Mouse (Mus musculus) heart, embryonic 14.5 days (tissue): Measurements from ENCODE around the gene Atrx. TPM values are rescaled to one million over a fixed set of nuclear protein-coding genes. Genes with fewer than 3 reads are reported as not detected.
"Not testable (repeated sequence)": the region's sequence is repeated elsewhere in the genome, so short reads cannot be mapped to it uniquely, and the experiment has no call there.

Experiments used
- ATAC-seq: fragments of 200-750 bp; cut with Nextera tagmentation; 2 replicates; pipeline ENCODE4 v1.8.0; 2017; ENCODE audit warnings: low read depth, moderate TSS enrichment; ENCODE audit not compliant: insufficient number of reproducible peaks, insufficient read depth, low FRiP score
- H3K27ac ChIP-seq, 2 experiments: fragments of 200-500 bp in 1 of 2; fragments of 300-500 bp in 1 of 2; sonication (generic) in 1 of 2; replicated peaks in 1 of 2; 2 replicates each; pipeline ENCODE4 v1.5.1; 2012 to 2014; ENCODE audit warnings: low read depth in 2 of 2, low read length in 2 of 2, control low read depth in 1 of 2, mild to moderate bottlenecking in 1 of 2, mixed read lengths in 1 of 2; ENCODE audit not compliant: control insufficient read depth in 1 of 2, insufficient read depth in 1 of 2
- H3K27me3 ChIP-seq: fragments of 300-500 bp; sonication (generic); 2 replicates; pipeline ENCODE4 v1.6.1; 2014; ENCODE audit warnings: mild to moderate bottlenecking, low read length, control low read depth; ENCODE audit not compliant: control insufficient read depth, insufficient read depth
- H3K36me3 ChIP-seq: fragments of 300-500 bp; sonication (generic); 2 replicates; pipeline ENCODE4 v1.6.1; 2014; ENCODE audit warnings: mild to moderate bottlenecking, control low read depth, low read length, mixed read lengths; ENCODE audit not compliant: control insufficient read depth, insufficient read depth
- H3K4me1 ChIP-seq, 2 experiments: fragments of 200-500 bp in 1 of 2; fragments of 300-500 bp in 1 of 2; sonication (generic) in 1 of 2; 2 replicates each; pipeline ENCODE4 v1.6.1; 2012 to 2014; ENCODE audit warnings: low read length in 2 of 2, control low read depth in 1 of 2, mixed read lengths in 1 of 2; ENCODE audit not compliant: control insufficient read depth in 2 of 2, insufficient read depth in 2 of 2
- H3K4me2 ChIP-seq: fragments of 300-500 bp; sonication (generic); 2 replicates; pipeline ENCODE4 v1.6.1; 2014; ENCODE audit warnings: mild to moderate bottlenecking, low read length
- H3K4me3 ChIP-seq, 2 experiments: fragments of 200-500 bp in 1 of 2; fragments of 300-500 bp in 1 of 2; sonication (generic) in 1 of 2; 2 replicates each; pipeline ENCODE4 v1.5.1; 2012 to 2014; ENCODE audit warnings: low read length in 2 of 2, mild to moderate bottlenecking in 2 of 2, control low read depth in 1 of 2, low read depth in 1 of 2, moderate library complexity in 1 of 2; ENCODE audit not compliant: control insufficient read depth in 1 of 2, insufficient read depth in 1 of 2
- H3K9ac ChIP-seq: fragments of 300-500 bp; sonication (generic); 2 replicates; pipeline ENCODE4 v1.6.1; 2014; ENCODE audit warnings: mild to moderate bottlenecking, low read length
- H3K9me3 ChIP-seq: fragments of 300-500 bp; sonication (generic); 2 replicates; pipeline ENCODE4 v1.6.1; 2016; ENCODE audit warnings: low read length, control low read depth; ENCODE audit not compliant: control insufficient read depth
- WGBS: fragments of 180-500 bp; shearing (Covaris S2); extraction: QIAGEN DNeasy Blood & Tissue Kit; methylation state at CpG from one replicate; pipeline ENCODE4 v1.1.7; 2014; 5-methylcytosine and 5-hydroxymethylcytosine counted together
- polyA plus RNA-seq: library from polyadenylated mRNA; unstranded; fragments of >200 nt; fragmentation: Nextera tagmentation; extraction: Ambion mirVana; gene quantifications from 2 replicates; pipeline ENCODE4 v1.2.1, GENCODE M21; 2014

Atrx gene
- polyA plus RNA-seq: 116 and 126 TPM in 2 replicates

DNA sequence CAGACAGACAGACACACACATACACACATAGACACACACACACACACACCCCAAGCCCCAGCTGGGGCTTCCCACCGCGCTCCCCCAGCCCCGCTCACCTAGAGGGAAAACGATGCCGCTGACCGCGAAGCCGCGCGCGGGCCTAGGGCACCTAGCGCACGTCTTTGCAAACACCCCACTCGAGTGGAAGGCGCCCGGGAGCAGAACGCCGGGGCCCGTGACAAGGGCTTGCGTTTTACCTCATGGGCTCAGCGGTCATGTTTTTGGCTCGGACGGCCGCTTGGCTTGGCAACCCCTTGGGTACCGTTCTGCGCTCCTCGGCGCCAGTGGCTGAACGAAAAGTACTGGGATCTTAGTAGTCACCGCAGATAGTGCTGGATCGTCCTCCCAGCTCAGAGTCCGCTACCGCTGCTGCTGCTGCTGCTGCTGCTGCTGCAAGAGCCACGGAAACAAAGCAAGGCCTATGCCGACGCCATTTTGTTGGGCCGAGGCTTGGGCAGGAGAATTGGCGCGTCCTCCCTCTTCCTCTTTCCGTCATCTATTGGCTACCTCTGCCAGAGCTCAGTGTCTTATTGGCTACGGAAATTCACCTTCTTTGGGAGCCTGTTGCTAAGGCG is at the start of gene Atrx:
Atrx (minus strand) TSS at position 543 of the 617 bp plus-strand sequence.
- ATAC-seq: peak; percentile 88
- H3K36me3 ChIP-seq: no peaks in the 10 kb centered on the region

DNA sequence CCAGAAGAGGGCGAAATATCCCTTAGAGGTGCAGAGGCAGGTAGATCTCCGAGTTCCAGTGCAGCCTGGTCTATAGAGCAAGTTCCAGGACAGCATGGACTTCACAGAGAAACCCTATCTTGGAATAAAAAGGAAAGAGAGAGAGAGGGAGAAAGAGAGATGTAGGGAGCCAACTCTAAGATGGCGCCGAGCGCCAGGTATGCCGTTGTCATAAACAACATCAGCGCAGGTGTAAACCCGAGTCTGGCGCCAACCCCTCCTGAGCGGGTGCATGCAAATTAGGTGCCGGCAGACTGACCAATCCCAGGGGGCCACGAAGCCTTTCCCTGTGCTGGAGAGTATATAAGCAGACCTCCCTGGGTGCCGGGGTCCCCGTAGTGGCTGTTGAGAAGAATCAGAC is 27.9 kb upstream of the Atrx start:
- 72% methylated on average over 14 of the region's 14 CpGs for WGBS
- not testable (repeated sequence) for H3K27me3 ChIP-seq, H3K4me1 ChIP-seq, ATAC-seq, H3K4me3 ChIP-seq, H3K9ac ChIP-seq, H3K4me2 ChIP-seq, H3K9me3 ChIP-seq, H3K27ac ChIP-seq, H3K36me3 ChIP-seq

More for the DNA sequence above, at the start of gene Atrx:
- H3K4me3 ChIP-seq: peak within 1 kb of the TSS; percentile 58 to 69
- H3K9me3 ChIP-seq: no peaks in the 10 kb centered on the region
- H3K27me3 ChIP-seq: no peaks in the 10 kb centered on the region
- peak within 1 kb of the TSS; percentile 67 for H3K4me2 ChIP-seq
- H3K9ac ChIP-seq: peak within 1 kb of the TSS; percentile 91
- H3K27ac ChIP-seq: peak within 1 kb of the TSS; percentile 90 to 91
- WGBS: 17% methylated on average over 31 of the region's 42 CpGs
- H3K4me1 ChIP-seq: peaks cover 3 to 13% of the 10 kb centered on the region in 2 experiments; a peak in 2 of 4 replicates

DNA sequence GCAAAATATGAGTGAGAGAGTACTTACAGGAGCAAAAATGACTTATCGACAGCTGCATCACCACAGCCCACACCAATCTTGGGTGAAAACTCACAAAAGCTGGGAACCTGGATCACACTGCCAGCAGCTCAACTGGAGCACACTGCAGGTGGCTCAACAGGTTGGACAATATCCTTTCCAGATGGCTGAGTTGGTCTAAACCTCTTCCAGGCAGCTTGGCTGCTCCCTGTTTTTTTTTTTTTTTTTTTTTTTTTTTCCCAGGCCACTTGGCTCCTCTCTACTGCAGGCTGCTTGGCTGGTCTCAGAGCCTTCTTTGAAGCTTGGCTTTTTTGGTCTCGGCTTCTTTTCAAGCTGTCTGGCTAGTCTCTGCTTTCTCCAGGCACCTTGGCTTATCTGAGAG is 24.8 kb upstream of the Atrx start:
- H3K9me3 ChIP-seq: no peaks in the 10 kb centered on the region
- ATAC-seq: no peak
- no peak overlapping the region for H3K9ac ChIP-seq
- H3K27ac ChIP-seq: no peak overlapping the region
- H3K36me3 ChIP-seq: no peaks in the 10 kb centered on the region
- no peaks in the 10 kb centered on the region for H3K4me1 ChIP-seq
- 54% methylated on average over 2 of the region's 2 CpGs for WGBS
- H3K4me2 ChIP-seq: no peak overlapping the region
- no peaks in the 10 kb centered on the region for H3K27me3 ChIP-seq
- H3K4me3 ChIP-seq: no peak overlapping the region

DNA sequence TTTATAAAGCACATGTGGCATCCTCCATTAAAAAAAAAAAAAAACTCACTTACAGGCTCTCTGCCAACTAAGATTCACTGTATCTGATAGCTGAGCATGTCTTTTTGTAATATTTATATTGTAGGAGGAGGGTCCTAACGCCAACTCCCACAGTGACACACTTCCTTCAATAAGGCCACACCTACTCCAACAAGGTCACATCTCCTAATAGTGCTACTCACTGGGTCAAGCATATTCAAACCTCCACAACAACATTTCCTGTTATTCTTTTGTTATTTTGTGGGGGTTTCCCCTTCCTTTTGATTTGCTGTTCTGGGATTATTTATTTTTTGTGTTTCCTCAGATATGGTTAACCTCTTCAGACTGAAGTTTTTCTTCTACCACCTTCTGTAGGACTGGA is 17.2 kb upstream of the Atrx start:
- Histone ChIP-seq H3K4me1 (no peaks in the 10 kb centered on the region), H3K27me3 (no peaks in the 10 kb centered on the region), H3K27ac (no peak overlapping the region), H3K36me3 (no peaks in the 10 kb centered on the region), H3K4me3 (no peak overlapping the region), H3K9me3 (no peaks in the 10 kb centered on the region), H3K9ac (no peak overlapping the region), H3K4me2 (no peak overlapping the region)
- WGBS: 50% methylated on average over 1 of the region's 1 CpGs
- no peak for ATAC-seq

DNA sequence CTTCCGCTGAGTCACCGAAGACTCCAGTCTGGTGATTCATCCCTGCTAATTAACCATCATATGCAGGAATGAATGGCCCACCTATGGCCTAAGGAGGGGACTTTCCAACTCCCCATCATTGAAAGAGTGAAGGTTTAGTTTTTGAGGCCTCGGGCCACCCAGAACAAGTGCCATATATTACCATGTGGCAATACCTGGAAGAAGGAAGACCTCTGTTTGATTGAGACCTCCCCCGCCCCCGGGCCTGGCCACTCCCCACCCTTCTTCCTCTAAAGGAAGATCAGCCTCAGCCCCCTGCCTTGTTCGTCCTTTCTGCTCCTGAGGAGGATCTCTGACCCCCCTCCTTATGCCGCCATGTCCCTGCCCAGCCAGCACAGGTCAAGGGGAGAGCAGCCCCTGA is 10.0 kb upstream of the Atrx start:
- 81% methylated on average over 7 of the region's 7 CpGs for WGBS
- Histone ChIP-seq H3K9ac (no peak overlapping the region), H3K36me3 (no peaks in the 10 kb centered on the region), H3K9me3 (0 out of 2 replicates have a peak, but pooled peaks cover 3% of the 10 kb centered on the region), H3K4me1 (no peaks in the 10 kb centered on the region), H3K27me3 (no peaks in the 10 kb centered on the region), H3K27ac (no peak overlapping the region), H3K4me2 (no peak overlapping the region), H3K4me3 (no peak overlapping the region)
- no peak for ATAC-seq

DNA sequence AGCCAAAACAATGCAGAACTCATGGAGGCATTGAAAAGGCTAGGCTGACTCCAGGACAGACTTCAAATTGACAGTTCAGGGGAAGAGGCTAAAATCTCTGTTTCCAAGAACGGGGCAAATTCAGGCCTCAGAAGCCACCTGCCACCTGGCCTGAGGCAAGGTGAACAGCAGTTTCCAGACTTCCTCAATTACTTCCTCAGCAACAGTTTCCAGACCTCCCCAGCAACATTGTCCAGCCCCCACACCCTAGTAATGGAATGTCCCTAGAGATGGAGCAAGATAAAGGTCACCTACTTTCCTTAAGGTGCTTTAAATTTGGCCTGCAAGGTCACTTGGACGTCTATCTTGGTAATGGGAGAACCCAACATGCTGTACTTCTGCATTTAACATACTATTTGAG is 8.5 kb upstream of the Atrx start:
- Histone ChIP-seq H3K9me3 (0 out of 2 replicates have a peak, but pooled peaks cover 3% of the 10 kb centered on the region), H3K4me1 (no peaks in the 10 kb centered on the region), H3K27ac (no peak overlapping the region), H3K4me2 (no peak overlapping the region), H3K4me3 (no peak overlapping the region), H3K36me3 (no peaks in the 10 kb centered on the region), H3K27me3 (no peaks in the 10 kb centered on the region), H3K9ac (no peak overlapping the region)
- no peak for ATAC-seq
- 72% methylated on average over 2 of the region's 2 CpGs for WGBS

DNA sequence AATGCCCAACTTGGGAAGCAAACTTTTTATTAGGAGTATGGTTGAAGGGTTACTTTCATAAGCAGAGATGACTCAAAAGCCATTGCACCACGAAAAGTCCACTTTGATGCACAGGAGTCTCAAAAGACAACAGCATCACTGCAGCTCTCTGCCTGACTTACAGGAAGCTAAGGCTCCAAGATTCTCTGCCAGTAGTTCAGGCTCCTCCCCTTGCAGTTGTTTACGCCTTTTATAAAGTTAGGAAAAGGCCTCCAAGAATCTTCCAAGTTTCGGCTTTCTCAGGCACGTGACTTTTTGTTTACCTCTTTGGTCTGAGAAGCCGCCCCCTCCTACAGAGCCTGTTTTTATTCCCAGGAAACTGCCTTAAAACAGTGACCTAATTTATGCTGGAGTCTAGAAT is 5.1 kb upstream of the Atrx start:
- 58% methylated on average over 5 of the region's 5 CpGs for WGBS
- Histone ChIP-seq H3K4me3 (no peak overlapping the region), H3K27ac (no peak overlapping the region), H3K9me3 (0 out of 2 replicates have a peak, but pooled peaks cover 3% of the 10 kb centered on the region), H3K4me2 (no peak overlapping the region), H3K9ac (no peak overlapping the region), H3K27me3 (no peaks in the 10 kb centered on the region), H3K4me1 (no peaks in the 10 kb centered on the region), H3K36me3 (no peaks in the 10 kb centered on the region)
- ATAC-seq: no peak
